Mouse (Mus musculus): ENCODE measurements around the gene Ncoa6.

Ncoa6 gene

DNA sequence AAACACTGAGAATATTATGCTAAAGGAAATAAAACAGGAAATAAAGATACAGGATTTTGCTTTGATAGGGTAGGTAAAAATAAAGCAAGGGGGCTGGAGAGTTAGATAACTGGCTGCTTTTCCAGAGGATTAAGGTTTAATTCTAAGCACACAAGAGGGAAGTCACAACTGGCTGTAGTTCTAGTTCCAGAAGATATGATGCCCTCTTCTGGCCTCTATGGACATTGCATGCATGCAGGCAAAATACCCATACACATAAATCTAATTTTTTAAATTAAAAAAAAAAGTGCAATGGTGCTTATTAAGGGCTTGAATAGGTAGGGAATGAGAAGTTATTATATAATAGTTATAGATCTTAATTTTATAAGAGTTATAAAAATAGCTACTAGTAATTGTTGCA lies 37.2 kb downstream of the Ncoa6 start:
- no peak for DNase-seq

DNA sequence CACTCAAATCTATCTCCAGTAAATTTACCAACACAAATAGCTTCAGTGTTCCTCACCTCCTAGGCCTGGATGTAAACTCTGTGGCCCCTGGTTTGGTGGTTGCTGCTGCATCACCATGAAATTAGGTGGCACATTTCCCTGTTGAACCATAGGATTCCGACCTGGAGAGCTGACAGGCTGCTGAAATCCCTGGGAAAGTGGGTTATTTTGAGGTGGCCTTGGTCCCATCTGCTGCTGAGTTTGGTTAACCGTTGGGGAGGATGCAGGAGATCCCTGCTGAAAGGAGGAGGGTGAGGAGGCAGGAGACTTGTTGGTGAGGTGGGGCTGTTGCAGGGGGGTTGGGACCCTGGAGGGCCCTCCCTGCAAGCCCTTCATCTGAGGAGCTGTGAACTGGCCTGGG lies 52.8 kb downstream of the Ncoa6 start:
- DNase-seq: no peak

GRCm38 (mm10) chr2:155404635-155405034 lies 69.1 kb downstream of the Ncoa6 start:
- no peak for DNase-seq

DNA sequence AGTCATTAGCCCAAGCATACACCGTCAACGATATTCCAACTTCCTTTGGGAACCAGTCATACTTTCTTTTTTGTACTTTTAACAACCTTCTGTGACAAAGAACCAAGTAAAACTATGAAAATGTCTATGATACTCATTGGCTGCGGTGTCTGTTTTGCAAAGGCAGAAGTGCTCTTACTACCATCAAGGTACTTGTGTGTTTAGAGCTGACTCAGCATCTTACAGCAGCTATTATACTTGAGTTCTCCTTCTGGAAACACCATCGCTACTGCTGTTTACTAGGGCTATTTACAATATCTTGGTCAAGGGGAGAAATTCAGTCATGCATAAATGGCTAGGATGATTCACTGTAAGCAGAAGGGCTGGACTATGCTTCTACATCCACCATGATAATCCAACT lies 71.8 kb downstream of the Ncoa6 start:
- DNase-seq: no peak

- no peak for DNase-seq
These were observed 73.4 kb downstream of the Ncoa6 start for GRCm38 (mm10) chr2:155400276-155400675.

DNA sequence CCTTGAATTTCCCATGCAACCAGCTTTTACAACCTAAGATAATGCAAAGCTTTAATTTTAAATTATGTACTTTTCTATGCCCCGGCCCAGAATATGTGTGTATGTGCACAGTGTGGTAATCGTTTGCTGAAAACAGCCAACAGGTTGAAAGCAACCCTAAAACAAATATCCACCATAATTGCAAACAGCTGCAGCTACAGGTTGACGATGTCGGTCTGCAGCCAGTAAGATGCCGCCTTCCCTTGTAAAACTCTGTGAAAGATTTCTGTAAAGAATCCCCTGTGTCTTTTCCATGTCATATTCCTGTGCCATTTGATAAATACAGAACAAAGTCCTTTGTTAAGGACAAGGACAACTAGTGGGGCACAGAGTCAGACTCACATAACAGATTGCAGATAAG lies 79.1 kb downstream of the Ncoa6 start:
- DNase-seq: no peak

DNA sequence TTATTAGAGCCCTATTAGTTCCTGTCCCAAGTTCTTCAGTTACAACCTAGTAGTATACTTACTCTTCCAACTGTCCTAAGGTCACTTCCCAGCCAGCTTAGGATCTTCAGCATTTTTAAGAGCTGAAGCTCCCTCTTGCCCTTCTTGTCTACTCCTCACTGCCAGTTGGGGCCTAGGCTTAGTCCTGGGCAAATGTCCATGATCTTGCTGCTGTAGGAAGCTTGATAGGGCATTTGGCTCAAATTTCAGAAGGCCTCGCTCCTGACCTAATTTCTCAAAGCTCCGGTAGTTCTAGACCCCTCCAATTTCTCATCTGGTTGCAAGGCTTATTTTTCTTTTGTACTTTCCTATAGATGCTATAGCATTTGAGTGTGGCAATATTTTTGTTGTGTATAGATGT lies 85.1 kb downstream of the Ncoa6 start:
- DNase-seq: no peak

GRCm38 (mm10) chr2:155387052-155387451 lies 86.6 kb downstream of the Ncoa6 start:
- no peak for DNase-seq

DNA sequence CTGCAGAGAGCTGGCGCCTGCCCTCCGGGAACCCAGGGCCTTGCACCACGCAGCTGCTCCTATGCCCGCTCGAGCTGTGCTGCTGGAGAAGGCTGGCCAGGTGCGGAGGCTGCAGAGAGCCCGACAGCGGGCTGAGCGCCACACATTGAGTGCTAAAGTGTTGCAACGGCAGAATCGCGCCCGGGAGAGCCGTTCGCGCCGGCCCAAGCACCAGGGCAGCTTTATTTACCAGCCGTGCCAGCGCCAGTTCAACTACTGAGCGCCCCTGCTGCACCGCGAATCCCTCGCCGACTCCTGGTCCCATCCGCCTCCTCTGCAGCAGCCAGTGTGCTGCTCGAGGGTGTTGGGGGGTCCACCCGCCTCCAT lies 87.2 kb downstream of the Ncoa6 start:
- DNase-seq: no peak

GRCm38 (mm10) chr2:155385731-155386533 lies 87.8 kb downstream of the Ncoa6 start:
- no peak for DNase-seq

DNA sequence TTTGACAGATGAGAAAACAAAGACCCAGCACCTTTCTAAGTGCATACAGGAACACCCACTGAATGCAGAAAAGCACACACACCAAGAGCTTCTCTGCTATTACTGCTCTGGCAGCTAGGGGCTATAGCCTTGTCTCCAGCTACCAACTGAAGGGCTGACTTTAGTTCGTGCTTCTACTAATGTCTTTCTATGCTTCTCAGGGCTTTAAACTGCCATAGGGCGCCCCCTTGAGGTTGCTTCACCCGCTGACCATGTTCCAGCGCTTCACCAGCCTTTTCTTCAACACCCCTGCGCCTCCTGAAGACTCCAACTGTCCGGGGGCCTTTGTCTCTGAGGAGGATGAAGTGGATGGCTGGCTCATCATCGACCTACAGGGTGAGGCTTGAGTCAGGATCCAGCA lies 88.6 kb downstream of the Ncoa6 start:
- peak; percentile 86 for DNase-seq

DNA sequence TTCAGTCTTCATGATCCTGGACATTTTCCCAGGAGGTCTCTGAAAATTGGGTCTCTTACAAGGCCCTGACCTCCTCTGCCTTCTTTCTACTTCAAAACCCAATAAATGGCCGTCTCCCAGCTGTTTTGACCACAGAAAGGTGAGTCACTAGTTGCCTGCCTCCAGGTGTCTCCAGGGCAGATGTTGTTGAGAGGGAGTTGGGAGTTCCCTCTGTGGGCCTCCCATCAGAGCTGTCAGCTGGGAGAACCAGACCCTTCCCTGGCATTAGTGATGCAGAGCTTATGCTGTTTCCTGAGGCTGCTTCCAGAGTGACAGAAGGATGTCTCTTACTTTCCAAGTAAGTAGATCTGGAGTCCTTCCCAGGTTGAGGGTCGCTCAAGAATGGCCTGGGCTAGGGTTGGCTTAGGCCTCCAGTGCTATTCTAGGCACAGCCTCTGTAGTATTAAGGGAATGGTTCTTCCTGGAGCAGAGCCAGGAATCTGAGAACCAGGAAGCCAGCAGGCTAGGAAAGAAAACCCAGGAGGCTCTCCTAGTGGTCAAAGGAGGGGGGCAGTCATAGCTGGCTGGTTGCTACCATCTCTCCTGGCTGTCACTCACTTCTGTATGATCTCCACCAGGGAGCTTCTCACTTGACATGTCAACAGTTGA lies 90.8 kb downstream of the Ncoa6 start:
- DNase-seq: peak; percentile 30

DNA sequence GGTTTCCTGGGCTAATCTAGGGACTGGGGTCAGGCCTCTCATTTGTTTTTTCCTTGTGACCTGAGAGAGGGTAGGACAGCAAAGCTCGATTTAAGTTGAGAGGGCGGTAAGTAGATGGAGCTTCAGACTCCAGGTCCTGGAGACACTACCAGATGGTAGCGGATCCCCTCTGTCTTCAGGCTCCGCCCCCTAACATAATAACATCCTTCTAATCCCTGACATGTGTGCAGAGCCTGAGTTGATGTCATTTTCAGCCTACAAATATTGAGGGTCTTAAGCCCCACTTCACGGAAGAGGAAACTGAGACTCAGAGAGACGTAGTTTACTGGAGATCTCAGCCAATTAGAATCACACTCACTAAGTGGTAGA lies 91.4 kb downstream of the Ncoa6 start:
- DNase-seq: no peak

DNA sequence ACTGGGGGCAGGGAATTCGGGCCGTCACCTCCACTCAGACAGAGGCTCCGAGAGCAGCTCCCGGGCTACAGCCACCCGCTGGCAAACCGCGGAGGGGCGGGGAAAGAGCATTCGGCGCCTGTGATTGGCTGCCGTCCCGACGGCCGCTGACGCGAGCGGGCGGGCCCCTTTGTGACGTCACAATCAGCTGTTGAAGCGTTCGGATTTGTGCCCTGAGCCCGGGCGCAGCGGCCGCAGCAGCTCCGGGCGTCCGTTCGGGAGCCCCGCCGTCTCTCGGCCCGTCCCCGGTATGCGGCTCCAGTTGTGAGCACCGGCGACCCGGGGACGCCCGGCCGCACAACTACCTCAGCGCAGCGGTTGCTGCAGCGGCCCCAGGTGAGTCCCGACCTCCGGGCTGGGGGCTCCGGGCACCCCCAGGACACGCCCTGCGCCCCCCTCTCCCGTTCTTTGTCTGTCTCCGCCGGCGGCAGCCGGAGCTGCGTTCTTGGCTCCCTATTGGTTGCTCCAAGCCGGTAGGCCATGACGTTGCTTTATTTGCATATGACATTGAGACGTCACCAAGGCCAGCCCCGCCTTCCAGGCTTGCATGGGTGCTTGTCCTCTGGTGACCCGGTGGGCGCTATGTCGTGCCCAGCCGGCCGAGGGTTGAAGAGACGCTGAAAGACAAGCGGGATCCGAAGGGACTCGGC lies 91.9 kb downstream of the Ncoa6 start:
- peak; percentile 96 for DNase-seq

- no peak for DNase-seq
These were observed 92.6 kb downstream of the Ncoa6 start for GRCm38 (mm10) chr2:155381060-155381437.

DNA sequence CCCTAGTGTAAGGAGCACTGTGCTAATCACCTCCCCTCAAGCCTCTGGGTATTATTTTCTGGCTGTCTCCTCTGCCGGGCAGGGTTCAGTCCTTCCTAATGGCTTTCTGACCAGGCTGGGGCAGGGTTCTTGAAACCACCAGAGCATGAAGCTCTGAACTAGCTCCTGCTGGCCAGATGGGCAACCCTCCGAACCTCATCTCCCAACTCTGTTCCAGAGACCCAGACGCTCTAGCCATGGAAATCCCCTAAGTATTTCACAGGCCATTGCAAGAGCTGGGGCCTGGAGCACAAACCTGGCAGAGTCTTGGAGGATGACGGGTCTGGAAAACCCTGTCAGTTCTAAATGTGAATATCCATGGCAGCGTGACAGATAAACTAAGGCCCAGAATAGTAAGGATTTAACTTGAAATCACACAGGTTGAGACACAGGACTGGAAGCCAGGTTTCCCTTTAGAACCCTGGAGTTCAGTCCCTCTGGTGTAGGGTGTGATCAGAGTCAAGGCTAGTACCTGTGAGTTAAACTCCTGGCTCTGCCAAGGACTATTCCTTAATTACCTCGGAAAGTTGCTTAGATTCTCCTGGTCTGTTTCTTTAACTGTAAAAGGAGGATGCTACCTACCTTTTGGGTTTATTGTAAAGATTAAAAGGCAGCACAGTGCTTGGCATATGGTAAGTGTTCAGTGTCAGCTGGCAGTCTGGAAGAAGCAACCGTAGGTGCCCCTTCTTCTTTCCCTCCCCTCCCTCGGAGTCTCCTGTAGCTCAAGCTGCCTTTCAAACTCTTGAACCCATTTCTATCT lies 93.2 kb downstream of the Ncoa6 start, which contains the start of gene Trp53inp2:
Gene Trp53inp2, plus strand, starts transcription at position 799 of the 799 bp plus-strand sequence.
- no peak for DNase-seq

DNA sequence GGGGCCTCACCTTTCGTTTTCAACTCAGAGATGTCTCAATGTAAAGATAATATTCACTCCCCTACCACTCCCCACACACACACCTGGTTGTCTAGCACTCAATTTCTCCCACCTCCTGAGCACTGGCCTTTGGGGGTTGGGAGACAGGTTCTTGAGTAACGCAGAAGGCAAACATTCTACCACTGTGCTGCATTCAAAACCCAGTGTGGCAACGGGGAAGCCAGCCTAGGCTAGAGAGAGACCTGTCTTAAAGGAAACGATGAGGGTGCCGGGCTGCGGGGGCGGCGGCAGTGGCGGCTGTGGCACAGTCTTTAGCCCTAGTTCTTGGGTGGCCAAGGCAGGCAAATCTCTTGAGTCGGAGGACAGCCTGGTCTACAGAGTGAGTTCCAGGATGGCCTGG lies 97.5 kb downstream of the Ncoa6 start:
- DNase-seq: no peak

GRCm38 (mm10) chr2:155374521-155374920 lies 99.2 kb downstream of the Ncoa6 start:
- no peak for DNase-seq

GRCm38 (mm10) chr2:155373886-155374285 lies 99.8 kb downstream of the Ncoa6 start:
- no peak for DNase-seq

- no peak for DNase-seq
These were observed 100.4 kb downstream of the Ncoa6 start for GRCm38 (mm10) chr2:155373302-155373701.

DNA sequence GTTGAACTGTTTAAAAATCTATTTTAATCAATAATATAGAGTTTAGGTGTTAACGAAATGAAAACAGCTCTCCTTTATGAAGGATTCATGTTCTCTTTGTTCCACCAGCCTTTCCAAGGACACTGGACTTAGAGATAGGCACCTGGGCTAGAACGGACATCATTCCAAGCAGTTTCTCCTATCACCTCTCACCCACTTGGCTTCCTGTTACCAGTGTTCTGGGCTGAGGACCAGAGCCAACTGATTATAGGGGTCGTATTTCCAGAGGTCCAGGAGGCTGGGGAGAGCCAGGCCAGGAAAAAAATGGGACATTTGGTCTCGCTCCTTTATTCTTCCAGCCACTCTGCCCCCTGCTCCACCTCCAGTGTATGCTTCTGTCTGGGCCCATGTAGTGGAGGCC lies 101.2 kb downstream of the Ncoa6 start:
- no peak for DNase-seq

DNA sequence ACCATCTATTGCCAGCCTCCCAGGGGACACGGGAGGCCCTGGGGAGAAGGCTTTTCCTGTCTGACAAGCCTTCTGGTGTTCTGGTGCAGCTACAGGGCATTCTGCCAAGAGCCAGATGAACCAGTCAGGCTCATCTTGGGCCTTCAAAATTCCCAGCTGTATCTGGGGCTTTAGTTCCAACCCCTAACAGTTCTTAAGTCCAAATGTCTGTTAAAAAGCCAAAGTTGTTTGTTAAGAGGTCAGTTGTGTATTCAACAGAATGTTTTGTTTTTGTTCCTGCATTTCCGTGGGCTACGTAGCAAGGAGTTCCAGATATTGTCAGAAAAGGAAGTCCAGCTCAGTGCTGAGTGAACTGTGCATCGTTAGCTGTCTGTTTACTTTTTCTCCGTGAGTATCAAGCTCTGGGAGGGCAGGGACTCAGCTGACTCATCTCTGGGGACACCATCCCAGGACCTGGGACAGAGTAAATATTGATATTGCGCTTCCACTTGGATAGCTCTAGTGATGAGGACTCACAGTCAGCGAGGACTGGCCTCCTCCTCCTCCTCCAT lies 104.3 kb downstream of the Ncoa6 start:
- DNase-seq: peak; percentile 76
